Mouse (Mus musculus): ENCODE measurements around the gene Cdk17. TPM values are rescaled to one million over a fixed set of nuclear protein-coding genes. Genes with fewer than 3 reads are reported as not detected.
"Not testable (repeated sequence)": the region's sequence is repeated elsewhere in the genome, so short reads cannot be mapped to it uniquely, and the experiment has no call there.

The Cdk17 gene
- total and polyA plus RNA-seq, 2 experiments: 11.3 to 17.1 TPM

GRCm38 (mm10) chr10:93151775-93152174 is 8.9 kb upstream of the Cdk17 start:
- H3K9ac ChIP-seq (ENCODE audit: low read depth, low read length): no peak overlapping the region
- H3K36me3 ChIP-seq (ENCODE audit: control insufficient read depth, insufficient read depth, low read length): no peaks in the 10 kb centered on the region
- 75% methylated on average over 6 of the region's 6 CpGs for WGBS
- no peak overlapping the region for H3K27ac ChIP-seq (replicated peaks; ENCODE audit: insufficient read depth, low read depth, low read length)
- H3K4me1 ChIP-seq (ENCODE audit: control insufficient read depth, insufficient read depth, low read length): peaks cover 3% of the 10 kb centered on the region
- no peaks in the 10 kb centered on the region for H3K27me3 ChIP-seq (ENCODE audit: control insufficient read depth, insufficient read depth, low read length)
- no peak overlapping the region for H3K4me3 ChIP-seq (ENCODE audit: insufficient read depth, low read depth, low read length)
- TF ChIP-seq POLR2A (IDR thresholded peaks at IDR 0.05; ENCODE audit: extremely low read depth, insufficient read depth, low read length) (no peak), CTCF (IDR thresholded peaks at IDR 0.05; ENCODE audit: low read depth, low read length) (no peak)
- DNase-seq (ENCODE audit: extremely low read depth, low read depth, low spot score): no peak
- H3K79me2 ChIP-seq (ENCODE audit: control insufficient read depth, insufficient read depth, low read length): no peaks in the 10 kb centered on the region

- Histone ChIP-seq H3K4me1 (ENCODE audit: control insufficient read depth, insufficient read depth, low read length) (peaks cover 3% of the 10 kb centered on the region), H3K36me3 (ENCODE audit: control insufficient read depth, insufficient read depth, low read length) (no peaks in the 10 kb centered on the region), H3K4me3 (ENCODE audit: insufficient read depth, low read depth, low read length) (no peak overlapping the region), H3K9ac (ENCODE audit: low read depth, low read length) (no peak overlapping the region), H3K27me3 (ENCODE audit: control insufficient read depth, insufficient read depth, low read length) (no peaks in the 10 kb centered on the region), H3K79me2 (ENCODE audit: control insufficient read depth, insufficient read depth, low read length) (no peaks in the 10 kb centered on the region), H3K27ac (replicated peaks; ENCODE audit: insufficient read depth, low read depth, low read length) (no peak overlapping the region)
- no peak for DNase-seq (ENCODE audit: extremely low read depth, low read depth, low spot score)
- WGBS: 86% methylated on average over 5 of the region's 5 CpGs
- TF ChIP-seq CTCF (IDR thresholded peaks at IDR 0.05; ENCODE audit: low read depth, low read length) (no peak), POLR2A (IDR thresholded peaks at IDR 0.05; ENCODE audit: extremely low read depth, insufficient read depth, low read length) (no peak)
Measured at GRCm38 (mm10) chr10:93152698-93153097, 8.0 kb upstream of the Cdk17 start.

- H3K27ac ChIP-seq (replicated peaks; ENCODE audit: insufficient read depth, low read depth, low read length); DNase-seq (ENCODE audit: extremely low read depth, low read depth, low spot score); H3K79me2 ChIP-seq (ENCODE audit: control insufficient read depth, insufficient read depth, low read length); H3K27me3 ChIP-seq (ENCODE audit: control insufficient read depth, insufficient read depth, low read length); H3K4me1 ChIP-seq (ENCODE audit: control insufficient read depth, insufficient read depth, low read length); H3K36me3 ChIP-seq (ENCODE audit: control insufficient read depth, insufficient read depth, low read length); H3K9ac ChIP-seq (ENCODE audit: low read depth, low read length); H3K4me3 ChIP-seq (ENCODE audit: insufficient read depth, low read depth, low read length): not testable (repeated sequence)
- 64% methylated on average over 2 of the region's 2 CpGs for whole genome bisulfite sequencing
Measured at GRCm38 (mm10) chr10:93153404-93153803, 7.3 kb upstream of the Cdk17 start.

GRCm38 (mm10) chr10:93159651-93160496 is 801 bp upstream of the Cdk17 start:
- WGBS: 24% methylated on average over 17 of the region's 17 CpGs
- DNase-seq (ENCODE audit: extremely low read depth, low read depth, low spot score): peak; percentile 64
- H3K36me3 ChIP-seq (ENCODE audit: control insufficient read depth, insufficient read depth, low read length): no peaks in the 10 kb centered on the region
- H3K4me1 ChIP-seq (ENCODE audit: control insufficient read depth, insufficient read depth, low read length): peaks cover 18% of the 10 kb centered on the region
- H3K4me3 ChIP-seq (ENCODE audit: insufficient read depth, low read depth, low read length): peak overlapping the region; percentile 47
- no peaks in the 10 kb centered on the region for H3K27me3 ChIP-seq (ENCODE audit: control insufficient read depth, insufficient read depth, low read length)
- H3K79me2 ChIP-seq (ENCODE audit: control insufficient read depth, insufficient read depth, low read length): peaks cover 15% of the 10 kb centered on the region; the same call in 1 of the 2 replicates
- peak overlapping the region; percentile 74 for H3K9ac ChIP-seq (ENCODE audit: low read depth, low read length)
- peak overlapping the region; percentile 80 for H3K27ac ChIP-seq (replicated peaks; ENCODE audit: insufficient read depth, low read depth, low read length)
- TF ChIP-seq POLR2A (IDR thresholded peaks at IDR 0.05; ENCODE audit: extremely low read depth, insufficient read depth, low read length): no peak; the same call in none of the 2 replicates
- no peak for TF ChIP-seq CTCF (IDR thresholded peaks at IDR 0.05; ENCODE audit: low read depth, low read length)

- Histone ChIP-seq H3K9ac (ENCODE audit: low read depth, low read length) (peak overlapping the region; percentile 100), H3K4me1 (ENCODE audit: control insufficient read depth, insufficient read depth, low read length) (peaks cover 18% of the 10 kb centered on the region), H3K4me3 (ENCODE audit: insufficient read depth, low read depth, low read length) (peak overlapping the region; percentile 99), H3K27me3 (ENCODE audit: control insufficient read depth, insufficient read depth, low read length) (no peaks in the 10 kb centered on the region), H3K36me3 (ENCODE audit: control insufficient read depth, insufficient read depth, low read length) (no peaks in the 10 kb centered on the region), H3K27ac (replicated peaks; ENCODE audit: insufficient read depth, low read depth, low read length) (peak overlapping the region; percentile 99), H3K79me2 (ENCODE audit: control insufficient read depth, insufficient read depth, low read length) (peaks cover 17% of the 10 kb centered on the region; the same call in 1 of the 2 replicates)
- 0 out of 2 replicates have a peak, but pooled peaks have one; percentile 91 for TF ChIP-seq POLR2A (IDR thresholded peaks at IDR 0.05; ENCODE audit: extremely low read depth, insufficient read depth, low read length)
- TF ChIP-seq CTCF (IDR thresholded peaks at IDR 0.05; ENCODE audit: low read depth, low read length): peak; percentile 75
- no peak for DNase-seq (ENCODE audit: extremely low read depth, low read depth, low spot score)
- under 1% methylated on average over 26 of the region's 26 CpGs for WGBS
Measured at GRCm38 (mm10) chr10:93160497-93160806, 223 bp upstream of the Cdk17 start.

All from liver, adult 2 months (tissue).